Mouse (Mus musculus) liver, embryonic 11.5 days (tissue): ENCODE results near the gene Col7a1. TPM values are rescaled to one million over a fixed set of nuclear protein-coding genes. Genes with fewer than 3 reads are reported as not detected.
A peak's percentile ranks its signal among the peaks of the same experiment; 100 is the strongest.

Experiments
- ATAC-seq: fragments of 200-750 bp; cut with Nextera tagmentation; replicated peaks from 2 replicates; pipeline ENCODE4 v1.8.0; 2017; ENCODE audit warnings: moderate number of reproducible peaks, mild to moderate bottlenecking, moderate TSS enrichment, moderate library complexity; ENCODE audit not compliant: low FRiP score
- DNase-seq: peaks from one replicate; pipeline ENCODE4 v3.0.0-alpha.2; 2017; ENCODE audit warnings: low spot score
- H3K27ac ChIP-seq: fragments of 300-500 bp; sonication (generic); 2 replicates; pipeline ENCODE4 v1.5.1; 2014; ENCODE audit warnings: mild to moderate bottlenecking, low read depth, low read length, control low read depth
- H3K27me3 ChIP-seq: fragments of 300-500 bp; sonication (generic); replicated peaks from 2 replicates; pipeline ENCODE4 v1.6.1; 2014; ENCODE audit warnings: low read length, mixed read lengths; ENCODE audit not compliant: control insufficient read depth, insufficient read depth
- H3K36me3 ChIP-seq: fragments of 300-500 bp; sonication (generic); 2 replicates; pipeline ENCODE4 v1.6.1; 2014; ENCODE audit warnings: mild to moderate bottlenecking, low read length, moderate library complexity, mixed read lengths; ENCODE audit not compliant: control insufficient read depth, insufficient read depth
- H3K4me1 ChIP-seq: fragments of 300-500 bp; sonication (generic); replicated peaks from 2 replicates; pipeline ENCODE4 v1.6.1; 2014; ENCODE audit warnings: low read length, mixed read lengths; ENCODE audit not compliant: control insufficient read depth, insufficient read depth
- H3K4me2 ChIP-seq: fragments of 300-500 bp; sonication (generic); 2 replicates; pipeline ENCODE4 v1.6.1; 2014; ENCODE audit warnings: mild to moderate bottlenecking, control low read depth, moderate library complexity
- H3K4me3 ChIP-seq: fragments of 300-500 bp; sonication (generic); 2 replicates; pipeline ENCODE4 v1.5.1; 2014; ENCODE audit warnings: low read depth, low read length, control low read depth
- H3K9ac ChIP-seq: fragments of 300-500 bp; sonication (generic); 2 replicates; pipeline ENCODE4 v1.6.1; 2014; ENCODE audit warnings: low read depth, low read length, control low read depth
- H3K9me3 ChIP-seq: fragments of 300-500 bp; sonication (generic); 2 replicates; pipeline ENCODE4 v1.6.1; 2016; ENCODE audit warnings: low read length, inconsistent platforms, mixed read lengths; ENCODE audit not compliant: control insufficient read depth
- WGBS: fragments of 180-500 bp; shearing (Covaris S2); extraction: QIAGEN DNeasy Blood & Tissue Kit; methylation state at CpG from one replicate; pipeline ENCODE4 v1.1.7; 2014; 5-methylcytosine and 5-hydroxymethylcytosine counted together
- polyA plus RNA-seq: library from polyadenylated mRNA; unstranded; fragments of >200 nt; fragmentation: Nextera tagmentation; extraction: Ambion mirVana; gene quantifications from 2 replicates; pipeline ENCODE4 v1.2.1, GENCODE M21; 2014

Gene Col7a1
- polyA plus RNA-seq, 1 experiment from 2014 or later, result 0.69 TPM

- Histone ChIP-seq H3K4me2 (no peak overlapping the region), H3K27me3 (no peaks in the 10 kb centered on the region), H3K36me3 (no peaks in the 10 kb centered on the region), H3K4me3 (no peak overlapping the region), H3K27ac (no peak overlapping the region), H3K9me3 (no peaks in the 10 kb centered on the region), H3K4me1 (peaks cover 9% of the 10 kb centered on the region), H3K9ac (no peak overlapping the region)
- ATAC-seq (no peak), DNase-seq (no peak)
- WGBS, result 38% methylated on average over 2 of the region's 2 CpGs
These were observed 49.8 kb downstream of the Col7a1 start for GRCm38 (mm10) chr9:109003201-109003600.

- H3K4me1 ChIP-seq, result peaks cover 17% of the 10 kb centered on the region
- H3K9me3 ChIP-seq, result no peaks in the 10 kb centered on the region
- H3K36me3 ChIP-seq, result no peaks in the 10 kb centered on the region
- no peak overlapping the region for H3K4me2 ChIP-seq
- H3K9ac ChIP-seq, result no peak overlapping the region
- no peak for ATAC-seq
- no peaks in the 10 kb centered on the region for H3K27me3 ChIP-seq
- no peak overlapping the region for H3K27ac ChIP-seq
- no peak for DNase-seq
- 71% methylated on average over 21 of the region's 21 CpGs for WGBS
- H3K4me3 ChIP-seq, result no peak overlapping the region
These were observed 53.8 kb downstream of the Col7a1 start for GRCm38 (mm10) chr9:109007025-109007780.

- Histone ChIP-seq H3K4me1 (peaks cover 17% of the 10 kb centered on the region), H3K9ac (no peak overlapping the region), H3K4me2 (no peak overlapping the region), H3K27me3 (no peaks in the 10 kb centered on the region), H3K36me3 (no peaks in the 10 kb centered on the region), H3K9me3 (no peaks in the 10 kb centered on the region), H3K27ac (no peak overlapping the region), H3K4me3 (no peak overlapping the region)
- ATAC-seq (no peak), DNase-seq (no peak)
- 74% methylated on average over 9 of the region's 9 CpGs for WGBS
These were observed 54.7 kb downstream of the Col7a1 start for GRCm38 (mm10) chr9:109008081-109008480.

GRCm38 (mm10) chr9:109008994-109009635 is 55.7 kb downstream of the Col7a1 start:
- H3K4me2 ChIP-seq, result no peak overlapping the region
- ATAC-seq, result no peak
- 67% methylated on average over 10 of the region's 10 CpGs for WGBS

GRCm38 (mm10) chr9:109009636-109010315 is 56.4 kb downstream of the Col7a1 start:
- peak; percentile 61 for ATAC-seq
- Histone ChIP-seq H3K4me3 (no peak overlapping the region), H3K9me3 (no peaks in the 10 kb centered on the region), H3K36me3 (no peaks in the 10 kb centered on the region), H3K4me2 (peak overlapping the region; percentile 33), H3K27ac (no peak overlapping the region), H3K4me1 (peaks cover 17% of the 10 kb centered on the region), H3K27me3 (no peaks in the 10 kb centered on the region), H3K9ac (no peak overlapping the region)
- no peak for DNase-seq
- 37% methylated on average over 17 of the region's 17 CpGs for WGBS

More at GRCm38 (mm10) chr9:109008994-109009635, 55.7 kb downstream of the Col7a1 start:
- H3K4me1 ChIP-seq, result peaks cover 17% of the 10 kb centered on the region
- H3K9ac ChIP-seq, result no peak overlapping the region
- no peaks in the 10 kb centered on the region for H3K36me3 ChIP-seq
- no peak overlapping the region for H3K4me3 ChIP-seq
- DNase-seq, result no peak
- H3K27me3 ChIP-seq, result no peaks in the 10 kb centered on the region
- no peaks in the 10 kb centered on the region for H3K9me3 ChIP-seq
- no peak overlapping the region for H3K27ac ChIP-seq

- 83% methylated on average over 14 of the region's 14 CpGs for WGBS
- no peaks in the 10 kb centered on the region for H3K36me3 ChIP-seq
- H3K4me3 ChIP-seq, result no peak overlapping the region
- H3K9ac ChIP-seq, result no peak overlapping the region
- no peak overlapping the region for H3K4me2 ChIP-seq
- DNase-seq (no peak), ATAC-seq (no peak)
- peaks cover 21% of the 10 kb centered on the region for H3K4me1 ChIP-seq
- H3K9me3 ChIP-seq, result no peaks in the 10 kb centered on the region
- no peak overlapping the region for H3K27ac ChIP-seq
- no peaks in the 10 kb centered on the region for H3K27me3 ChIP-seq
These were observed 56.9 kb downstream of the Col7a1 start for GRCm38 (mm10) chr9:109010316-109010690.

- H3K4me2 ChIP-seq, result no peak overlapping the region; the same call in 1 of the 2 replicates
These were observed 62.0 kb downstream of the Col7a1 start for GRCm38 (mm10) chr9:109015397-109015796.

GRCm38 (mm10) chr9:109016973-109017604 is 63.7 kb downstream of the Col7a1 start:
- Histone ChIP-seq H3K4me2 (peak overlapping the region; percentile 46), H3K9me3 (no peaks in the 10 kb centered on the region), H3K9ac (no peak overlapping the region), H3K4me1 (peaks cover 21% of the 10 kb centered on the region), H3K36me3 (no peaks in the 10 kb centered on the region), H3K27me3 (no peaks in the 10 kb centered on the region), H3K4me3 (peak overlapping the region; percentile 23; the same call in 1 of the 2 replicates), H3K27ac (peak overlapping the region; percentile 68; the same call in 1 of the 2 replicates)
- ATAC-seq (peak; percentile 88), DNase-seq (no peak)
- WGBS, result 19% methylated on average over 11 of the region's 11 CpGs

More at GRCm38 (mm10) chr9:109015397-109015796, 62.0 kb downstream of the Col7a1 start:
- Histone ChIP-seq H3K9ac (no peak overlapping the region), H3K4me3 (no peak overlapping the region), H3K4me1 (peaks cover 21% of the 10 kb centered on the region), H3K27me3 (no peaks in the 10 kb centered on the region), H3K9me3 (no peaks in the 10 kb centered on the region), H3K27ac (no peak overlapping the region), H3K36me3 (no peaks in the 10 kb centered on the region)
- 30% methylated on average over 8 of the region's 8 CpGs for WGBS
- ATAC-seq (peak; percentile 70), DNase-seq (no peak)
